ENCODE assay signal across 13 mouse cellular contexts in genomic region chr12:113420721-113421305, GRCm38 (mm10).
A peak's percentile ranks its signal among the peaks of the same experiment; 100 is the strongest.
DNase-seq lines count a peak whose midpoint lies in the region.
"Had no signal": no experiment of that assay in that cellular context is flagged by ENCODE, and none has a peak within 500 bp of the region (broad histone marks: within the 10 kb centered on the region; RNA-seq: fewer than 3 reads in every experiment).

No protein-coding gene starts in this region.

- peak; percentile 41 for DNase-seq in A20 (ENCODE audit: low read depth, low spot score)
- peak; percentile 32 to 44 for DNase-seq in B cell, adult 2 months
- DNase-seq in induced T-regulatory cell, adult 2 months (ENCODE audit: low read depth), result peak; percentile 12
- DNase-seq in cerebellum, adult 8-10 months, result no peak
- no peak for DNase-seq in adipocyte (ENCODE audit: low spot score)
- no peak for DNase-seq in c-Kit-positive CD71-positive TER-119-positive erythroid progenitor cells, embryonic 14.5 days (ENCODE audit: low spot score)
- DNase-seq: adrenal gland, postnatal 10 days; adrenal gland, postnatal 25 days; cerebellum, adult 11-12 months; cerebellum, adult 9-10 months; cerebellum, postnatal 10 days; cerebellum, postnatal 25 days; forebrain, postnatal 0 days had no signal

Comparison
In these comparisons a context has a peak if more than half of its experiments do, and no peak if none do; other contexts are left out.
1. DNase-seq: peak in A20 (single experiment), B cell, adult 2 months (2 of 2) and induced T-regulatory cell, adult 2 months (single experiment); none in cerebellum, adult 8-10 months (single experiment), adipocyte (single experiment) and c-Kit-positive CD71-positive TER-119-positive erythroid progenitor cells, embryonic 14.5 days (single experiment).